Mouse (Mus musculus) right cerebral cortex, postnatal 36 days (tissue): ENCODE data around the gene Epha3.

ENCODE experiments used
- DNase-seq, 2 experiments: peaks; one replicate each; pipeline ENCODE4 v3.0.0; 2022; ENCODE audit warnings: low spot score in 2 of 2, mixed read lengths in 1 of 2

The Epha3 gene

GRCm38 (mm10) chr16:63863913-63864330, at the start of gene Epha3:
Gene Epha3, minus strand, starts transcription at chr16:63864175.
- DNase-seq: peak; percentile 81 to 84

- no peak for DNase-seq
Observed at GRCm38 (mm10) chr16:63903425-63903824, 39.5 kb upstream of the Epha3 start.

GRCm38 (mm10) chr16:63881190-63881589, 17.2 kb upstream of the Epha3 start:
- no peak for DNase-seq

GRCm38 (mm10) chr16:63872313-63872712, 8.3 kb upstream of the Epha3 start:
- no peak for DNase-seq

GRCm38 (mm10) chr16:63864463-63864976, 545 bp upstream of the Epha3 start:
- no peak for DNase-seq

- DNase-seq: peak in 1 of 2 experiments; percentile 19
Observed at GRCm38 (mm10) chr16:63863181-63863580, 794 bp downstream of the Epha3 start.

GRCm38 (mm10) chr16:63857561-63857960, 6.4 kb downstream of the Epha3 start:
- DNase-seq: peak in 1 of 2 experiments; percentile 6

GRCm38 (mm10) chr16:63856658-63857552, 7.1 kb downstream of the Epha3 start:
- DNase-seq: peak; percentile 75 to 79

- DNase-seq: no peak
Observed at GRCm38 (mm10) chr16:63850297-63850696, 13.7 kb downstream of the Epha3 start.

- no peak for DNase-seq
Observed at GRCm38 (mm10) chr16:63842911-63843310, 21.1 kb downstream of the Epha3 start.

- no peak for DNase-seq
Observed at GRCm38 (mm10) chr16:63837466-63837865, 26.5 kb downstream of the Epha3 start.

- DNase-seq: no peak
Observed at GRCm38 (mm10) chr16:63821164-63821563, 42.8 kb downstream of the Epha3 start.

GRCm38 (mm10) chr16:63817606-63818005, 46.4 kb downstream of the Epha3 start:
- DNase-seq: no peak

GRCm38 (mm10) chr16:63816672-63817071, 47.3 kb downstream of the Epha3 start:
- DNase-seq: no peak

- no peak for DNase-seq
Observed at GRCm38 (mm10) chr16:63809871-63810270, 54.1 kb downstream of the Epha3 start.

GRCm38 (mm10) chr16:63808991-63809390, 55.0 kb downstream of the Epha3 start:
- DNase-seq: no peak

GRCm38 (mm10) chr16:63806437-63807129, 57.4 kb downstream of the Epha3 start:
- no peak for DNase-seq

GRCm38 (mm10) chr16:63806025-63806424, 58.0 kb downstream of the Epha3 start:
- DNase-seq: no peak

- no peak for DNase-seq
Observed at GRCm38 (mm10) chr16:63801436-63801835, 62.5 kb downstream of the Epha3 start.

GRCm38 (mm10) chr16:63798341-63798740, 65.6 kb downstream of the Epha3 start:
- no peak for DNase-seq

- no peak for DNase-seq
Observed at GRCm38 (mm10) chr16:63794292-63794691, 69.7 kb downstream of the Epha3 start.

- no peak for DNase-seq
Observed at GRCm38 (mm10) chr16:63793805-63794204, 70.2 kb downstream of the Epha3 start.

- no peak for DNase-seq
Observed at GRCm38 (mm10) chr16:63792084-63792483, 71.9 kb downstream of the Epha3 start.
